Mouse (Mus musculus): ENCODE data around the gene Scml2.
"Not testable (repeated sequence)": the region's sequence is repeated elsewhere in the genome, so short reads cannot be mapped to it uniquely, and the experiment has no call there.

Gene Scml2

DNA sequence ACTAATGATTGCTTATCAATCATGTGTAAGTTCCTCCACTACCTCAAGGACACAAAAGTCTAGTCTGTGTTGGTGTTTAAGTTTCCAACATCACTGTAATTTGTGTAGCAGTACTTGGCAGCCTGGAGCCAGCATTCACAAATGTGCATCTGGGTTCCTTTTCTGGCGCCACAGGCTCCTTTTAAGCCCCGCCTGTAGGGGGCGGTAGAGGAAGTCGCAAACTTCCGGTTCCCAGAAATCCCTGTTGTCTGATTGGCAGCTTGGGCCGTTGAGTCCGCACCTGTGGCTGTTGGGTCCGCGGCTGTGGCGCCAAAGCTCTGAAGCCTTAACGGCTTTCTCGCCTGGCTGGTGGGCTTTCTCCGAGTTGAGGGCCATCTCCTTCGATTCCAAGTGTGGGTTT lies at the start of gene Scml2:
Gene Scml2, plus strand, starts transcription at position 301 of the 400 bp plus-strand sequence.
- not testable (repeated sequence) for DNase-seq (ENCODE audit: low spot score)

GRCm38 (mm10) chrX:161075576-161075975 lies 41.4 kb upstream of the Scml2 start:
- not testable (repeated sequence) for DNase-seq (ENCODE audit: low spot score)

DNA sequence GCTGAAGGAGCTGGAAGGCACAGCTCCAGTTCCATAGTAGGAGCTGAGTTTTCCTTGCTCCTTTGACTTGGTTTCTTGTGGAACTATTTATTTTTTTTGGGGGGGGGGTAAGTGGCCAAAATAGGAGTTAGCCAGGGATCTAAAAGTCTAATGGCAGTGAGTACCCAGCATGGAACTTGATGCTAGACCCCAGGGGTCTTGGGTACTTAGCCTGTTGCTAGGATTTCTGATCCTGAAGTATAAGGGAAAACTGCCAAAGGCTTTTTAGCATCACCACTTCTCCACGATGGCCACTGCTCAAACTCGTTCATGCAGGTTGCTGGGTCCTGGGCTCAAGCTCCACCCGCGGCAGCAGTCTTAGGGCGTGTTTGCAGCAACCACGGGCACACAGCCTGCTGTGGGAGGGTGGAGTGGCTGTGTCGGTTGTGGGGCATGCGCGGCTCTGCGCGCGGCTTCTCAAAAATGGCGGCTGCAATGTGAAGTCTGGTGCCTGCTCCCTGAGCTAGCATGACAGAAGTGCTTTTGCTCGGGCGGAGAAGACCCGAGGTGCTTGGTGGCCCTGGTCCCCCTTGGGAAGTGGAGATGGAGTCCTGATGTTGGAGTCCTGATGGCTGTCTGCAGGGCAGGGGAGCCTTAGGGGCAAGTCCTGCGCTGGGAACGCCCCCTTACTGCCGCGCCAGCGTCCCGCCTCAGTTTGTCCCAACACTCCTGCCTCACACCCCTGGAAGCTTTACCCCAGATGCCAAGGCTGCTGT lies 45.5 kb downstream of the Scml2 start:
- DNase-seq (ENCODE audit: low spot score): peak; percentile 47

DNA sequence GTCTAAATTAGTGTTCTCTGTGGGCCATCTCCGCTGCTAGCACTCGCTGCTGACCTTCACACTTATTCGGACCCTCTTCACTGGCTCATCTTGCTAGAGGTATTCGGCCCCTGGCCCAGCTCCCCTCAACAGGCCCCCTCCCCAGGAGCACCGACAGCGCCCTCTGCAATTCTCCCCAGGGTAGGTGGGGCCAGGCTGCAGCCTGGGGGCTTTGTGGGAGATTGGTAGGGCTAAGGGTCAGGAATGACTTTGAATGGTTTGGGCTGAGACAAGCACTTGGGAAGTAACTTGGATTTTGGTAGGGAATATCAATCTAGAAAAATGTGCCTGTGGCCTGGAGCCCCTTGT lies 46.0 kb downstream of the Scml2 start:
- DNase-seq (ENCODE audit: low spot score): no peak

GRCm38 (mm10) chrX:161287156-161287555 lies 170.2 kb downstream of the Scml2 start, which contains the start of gene Gm15262:
Gene Gm15262 (plus strand): TSS chrX:161287456.
- DNase-seq (ENCODE audit: low spot score): not testable (repeated sequence)
